Mouse (Mus musculus) megakaryocyte-erythroid progenitor cell, adult 5-6 weeks (primary cell): Measurements from ENCODE around the gene Tenm3. TPM values are rescaled to one million over a fixed set of nuclear protein-coding genes. Genes with fewer than 3 reads are reported as not detected.

Experiments used
- ATAC-seq: replicated peaks from 2 replicates; pipeline ENCODE4 v1.8.0; 2016; ENCODE audit warnings: mild to moderate bottlenecking, inconsistent platforms; ENCODE audit not compliant: severe bottlenecking, poor library complexity, low FRiP score, low TSS enrichment
- total RNA-seq, 2 experiments: library from RNA; stranded (forward) in 1 of 2; stranded (reverse) in 1 of 2; fragments of 200-1000, 215-1000 nt in 1 of 2; fragments of >200 nt in 1 of 2; fragmentation: Nextera tagmentation in 1 of 2; gene quantifications; 2 replicates each; pipeline ENCODE4 v1.2.3; 2014 to 2017

Gene Tenm3
- total RNA-seq, 2 experiments from 2014 or later: not detected

- ATAC-seq: no peak
Measured at GRCm38 (mm10) chr8:48688188-48688587, 155.6 kb downstream of the Tenm3 start.

DNA sequence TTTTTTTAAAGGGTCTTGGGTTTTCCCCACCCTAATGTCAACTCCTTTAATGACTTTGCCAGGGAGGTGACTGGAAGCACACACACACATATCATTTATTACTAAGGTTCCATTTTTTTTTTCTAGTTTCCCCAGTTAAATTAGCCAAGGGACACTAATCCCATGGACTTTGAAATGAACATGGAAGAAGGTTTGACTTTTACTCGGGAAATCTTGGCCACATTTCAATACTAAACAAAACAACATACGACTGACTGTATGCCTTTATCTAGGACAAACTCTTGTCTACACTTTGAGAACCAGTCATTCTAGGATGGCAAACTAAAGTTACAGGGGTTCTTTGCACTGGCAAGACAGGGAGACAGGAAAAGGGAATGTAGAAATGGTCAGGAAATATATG is 170.3 kb downstream of the Tenm3 start:
- ATAC-seq: no peak

GRCm38 (mm10) chr8:48672471-48672870 is 171.3 kb downstream of the Tenm3 start:
- ATAC-seq: no peak

- ATAC-seq: no peak
Measured at GRCm38 (mm10) chr8:48671318-48671717, 172.4 kb downstream of the Tenm3 start.

DNA sequence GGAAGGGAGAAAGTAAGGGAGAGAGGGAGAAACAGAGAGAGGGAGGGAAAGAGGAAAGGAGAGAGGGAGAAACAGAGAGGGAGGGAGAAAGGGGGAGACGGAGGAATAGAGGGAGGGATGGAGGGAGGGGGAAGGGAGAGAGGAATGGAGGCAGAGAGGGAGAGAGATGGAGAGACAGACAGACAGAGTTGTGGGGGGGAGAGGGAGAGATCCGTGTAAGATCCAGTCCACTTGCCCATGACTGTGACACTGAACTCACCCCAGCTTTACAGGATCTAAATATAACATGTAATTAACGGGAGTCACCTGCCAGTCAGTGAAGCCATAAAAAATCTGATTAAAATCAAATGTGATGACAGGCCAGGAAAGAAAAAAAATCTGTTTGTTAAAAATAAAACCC is 172.9 kb downstream of the Tenm3 start:
- no peak for ATAC-seq

- no peak for ATAC-seq
Measured at GRCm38 (mm10) chr8:48670387-48670786, 173.4 kb downstream of the Tenm3 start.

DNA sequence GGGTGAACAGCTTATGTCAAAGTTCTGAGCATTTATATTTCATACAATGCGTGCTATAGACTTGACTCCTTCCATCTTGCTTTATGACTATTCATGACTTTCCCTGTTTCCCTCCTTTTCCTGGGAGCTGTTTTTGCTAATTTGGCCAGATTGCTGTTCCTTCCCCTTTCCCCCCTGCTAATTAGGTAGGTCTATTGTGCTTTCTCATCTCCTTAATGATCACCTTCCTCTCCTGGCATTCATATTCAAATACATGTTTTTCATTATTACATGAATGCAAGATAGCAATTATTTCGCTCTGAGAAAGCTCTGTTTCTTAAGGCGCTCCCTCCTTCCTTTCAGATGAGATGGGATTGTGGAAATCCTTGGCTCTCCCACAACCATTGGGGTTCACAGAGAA is 178.6 kb downstream of the Tenm3 start:
- ATAC-seq: no peak

- ATAC-seq: no peak
Measured at GRCm38 (mm10) chr8:48659226-48659625, 184.5 kb downstream of the Tenm3 start.

DNA sequence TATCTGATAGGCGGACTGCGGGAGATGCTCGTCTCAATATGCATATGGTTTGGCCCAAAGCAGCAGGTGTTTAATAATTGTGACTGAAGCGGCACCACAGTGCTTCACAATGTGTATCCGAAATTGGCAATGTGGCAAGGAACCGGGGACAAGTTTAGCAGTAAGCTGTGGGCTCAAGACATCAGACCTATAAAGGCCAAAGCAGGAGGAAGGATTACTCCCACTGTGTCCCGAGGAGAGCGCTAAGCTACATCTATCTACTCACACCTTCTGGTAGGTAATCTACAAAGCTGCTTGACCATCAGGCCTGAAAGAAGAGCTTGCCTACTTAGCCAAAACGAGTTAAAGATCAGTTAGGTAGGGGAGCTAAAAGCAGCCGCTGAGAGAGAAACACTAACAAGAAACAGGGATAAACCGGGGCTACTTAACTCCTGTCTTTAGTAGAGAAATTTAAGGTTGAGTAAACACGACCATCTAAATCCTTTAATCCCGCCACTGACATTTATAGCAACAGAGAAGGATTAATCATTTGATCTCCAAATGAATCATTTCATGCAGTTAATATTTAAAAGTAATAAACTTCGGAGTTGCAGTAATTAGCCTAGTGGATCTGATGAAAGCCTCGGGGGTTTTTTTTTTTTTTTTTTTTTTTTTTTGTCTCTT is 188.2 kb downstream of the Tenm3 start:
- ATAC-seq: no peak

- no peak for ATAC-seq
Measured at GRCm38 (mm10) chr8:48649845-48650244, 193.9 kb downstream of the Tenm3 start.

GRCm38 (mm10) chr8:48649415-48649814 is 194.3 kb downstream of the Tenm3 start:
- no peak for ATAC-seq

DNA sequence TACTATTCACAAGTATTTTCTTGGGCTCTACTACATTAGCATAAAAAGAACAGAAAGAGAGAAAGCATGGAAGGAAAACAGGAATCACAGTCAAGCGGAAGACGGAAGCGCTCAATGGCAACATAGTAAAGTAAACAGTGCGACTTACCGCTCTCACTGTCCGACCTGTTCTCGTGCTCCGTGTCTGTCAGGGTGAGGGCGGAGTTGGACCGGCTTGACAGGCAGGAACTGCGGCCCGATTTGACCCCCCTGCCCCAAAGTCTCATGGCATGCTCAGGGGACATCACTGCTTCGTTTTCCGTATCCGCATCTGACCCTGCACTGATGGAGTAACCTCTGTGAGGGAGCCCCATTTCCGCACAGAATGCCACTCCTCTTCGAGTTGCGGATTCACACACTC is 197.6 kb downstream of the Tenm3 start:
- no peak for ATAC-seq

GRCm38 (mm10) chr8:48638129-48638528 is 205.6 kb downstream of the Tenm3 start:
- ATAC-seq: no peak

- ATAC-seq: no peak
Measured at GRCm38 (mm10) chr8:48636979-48637378, 206.8 kb downstream of the Tenm3 start.

GRCm38 (mm10) chr8:48635815-48636214 is 207.9 kb downstream of the Tenm3 start:
- no peak for ATAC-seq

DNA sequence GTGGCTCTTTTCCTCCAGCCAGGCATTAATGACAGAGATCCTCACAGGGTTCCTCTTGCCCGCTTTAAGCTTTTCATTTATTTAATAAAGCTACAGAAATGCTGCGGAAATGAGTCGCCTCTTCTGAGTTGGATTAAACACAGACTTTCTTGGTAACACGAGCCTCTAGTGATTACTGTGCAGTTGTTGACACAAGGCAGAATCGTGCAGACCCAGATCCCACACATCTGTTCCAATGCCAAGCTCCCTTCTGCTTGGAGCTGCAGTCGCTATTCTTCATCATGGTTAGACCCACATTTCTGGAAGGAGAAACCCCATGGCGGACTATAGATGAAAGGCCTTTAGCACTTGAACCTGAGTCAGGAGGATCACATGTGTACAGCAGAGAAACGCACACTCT is 210.3 kb downstream of the Tenm3 start:
- ATAC-seq: no peak

GRCm38 (mm10) chr8:48622517-48623153 is 221.1 kb downstream of the Tenm3 start:
- no peak for ATAC-seq

DNA sequence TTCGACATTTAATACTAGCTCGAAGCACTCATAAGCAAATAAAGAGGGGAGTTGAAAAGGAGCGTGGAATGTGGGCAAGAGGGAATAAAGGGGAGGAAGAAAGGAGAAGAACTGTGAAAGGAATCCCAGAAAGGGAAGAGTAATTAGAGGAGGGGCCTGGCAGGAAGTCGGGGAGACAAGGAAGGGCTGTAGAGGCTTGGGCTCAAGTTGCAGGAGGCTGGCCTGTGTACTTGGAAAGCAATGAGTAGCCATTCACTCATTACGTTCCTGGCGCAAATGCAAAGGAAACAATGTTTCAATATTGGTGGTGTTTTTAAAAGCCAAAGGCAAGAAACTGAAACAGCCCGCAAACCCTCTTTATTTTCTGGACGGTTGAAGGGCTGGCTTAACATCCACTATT is 228.7 kb downstream of the Tenm3 start:
- no peak for ATAC-seq

GRCm38 (mm10) chr8:48611934-48612512 is 231.7 kb downstream of the Tenm3 start:
- ATAC-seq: no peak

DNA sequence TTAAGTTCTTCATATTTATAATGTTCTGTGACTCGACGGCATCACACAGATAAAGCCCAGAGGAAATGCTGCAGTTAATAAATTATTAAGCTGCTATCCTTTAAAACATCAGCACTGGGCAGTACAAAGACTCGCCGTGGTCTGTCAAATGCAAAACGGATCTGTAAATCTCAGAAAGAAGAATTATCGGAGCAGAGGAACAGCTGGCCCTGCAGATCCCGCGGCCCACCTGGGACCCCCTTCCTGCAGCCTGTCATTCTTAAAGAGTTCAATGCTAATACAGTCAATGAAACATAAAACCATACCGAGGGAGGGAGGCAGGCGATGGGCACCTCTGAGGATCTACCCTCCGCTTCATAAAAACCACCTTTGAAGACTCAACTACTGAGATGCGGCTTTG is 232.6 kb downstream of the Tenm3 start:
- no peak for ATAC-seq

- ATAC-seq: no peak
Measured at GRCm38 (mm10) chr8:48610316-48610715, 233.4 kb downstream of the Tenm3 start.
